Mouse (Mus musculus): ENCODE measurements at regions not wholly inside any gene's neighbourhood (a gene's known extent, or its start where the extent isn't known, plus 50 kb on each side); places are given as distances from the start of the nearest gene placed in this dataset.

GRCm38 (mm10) chr15:56100133-56100735, 1377.2 kb downstream of the Slc22a22 start:
- 85% methylated on average over 3 of the region's 3 CpGs for WGBS
- no peaks in the 10 kb centered on the region for H3K36me3 ChIP-seq (ENCODE audit: insufficient read depth, low read length)
- DNase-seq (ENCODE audit: low spot score) (no peak), ATAC-seq (no peak)
- no peak overlapping the region for H3K9ac ChIP-seq (replicated peaks; ENCODE audit: low read depth)
- H3K27me3 ChIP-seq (replicated peaks; ENCODE audit: insufficient read depth, low read length), result no peaks in the 10 kb centered on the region
- H3K9me3 ChIP-seq (ENCODE audit: low read length), result no peaks in the 10 kb centered on the region
- H3K27ac ChIP-seq (ENCODE audit: low read length), result no peak overlapping the region
- TF ChIP-seq CTCF (IDR thresholded peaks at IDR 0.05) (no peak), EP300 (IDR thresholded peaks at IDR 0.05) (no peak)
- no peak overlapping the region for H3K4me3 ChIP-seq (ENCODE audit: low read depth, low read length)
- no peak overlapping the region for H3K4me2 ChIP-seq (replicated peaks; ENCODE audit: low read depth, low read length)
- no peaks in the 10 kb centered on the region for H3K4me1 ChIP-seq (ENCODE audit: insufficient read depth, low read depth, low read length)

GRCm38 (mm10) chr15:56077838-56078567, 1399.4 kb downstream of the Slc22a22 start:
- Histone ChIP-seq H3K27me3 (replicated peaks; ENCODE audit: insufficient read depth, low read length) (no peaks in the 10 kb centered on the region), H3K36me3 (ENCODE audit: insufficient read depth, low read length) (no peaks in the 10 kb centered on the region), H3K27ac (ENCODE audit: low read length) (no peak overlapping the region), H3K4me2 (replicated peaks; ENCODE audit: low read depth, low read length) (no peak overlapping the region), H3K9me3 (ENCODE audit: low read length) (no peaks in the 10 kb centered on the region), H3K9ac (replicated peaks; ENCODE audit: low read depth) (no peak overlapping the region), H3K4me3 (ENCODE audit: low read depth, low read length) (no peak overlapping the region), H3K4me1 (ENCODE audit: insufficient read depth, low read depth, low read length) (no peaks in the 10 kb centered on the region)
- 70% methylated on average over 11 of the region's 11 CpGs for WGBS
- ATAC-seq, result no peak
- no peak for TF ChIP-seq EP300 (IDR thresholded peaks at IDR 0.05)
- TF ChIP-seq CTCF (IDR thresholded peaks at IDR 0.05), result no peak
- no peak for DNase-seq (ENCODE audit: low spot score)

- DNase-seq (ENCODE audit: low spot score) (no peak), ATAC-seq (no peak)
- no peak overlapping the region for H3K9ac ChIP-seq (replicated peaks; ENCODE audit: low read depth)
- TF ChIP-seq CTCF (IDR thresholded peaks at IDR 0.05) (no peak), EP300 (IDR thresholded peaks at IDR 0.05) (no peak)
- 48% methylated on average over 1 of the region's 1 CpGs for WGBS
- H3K9me3 ChIP-seq (ENCODE audit: low read length), result no peaks in the 10 kb centered on the region
- H3K4me1 ChIP-seq (ENCODE audit: insufficient read depth, low read depth, low read length), result no peaks in the 10 kb centered on the region
- no peak overlapping the region for H3K4me2 ChIP-seq (replicated peaks; ENCODE audit: low read depth, low read length)
- H3K36me3 ChIP-seq (ENCODE audit: insufficient read depth, low read length), result no peaks in the 10 kb centered on the region
- no peaks in the 10 kb centered on the region for H3K27me3 ChIP-seq (replicated peaks; ENCODE audit: insufficient read depth, low read length)
- no peak overlapping the region for H3K4me3 ChIP-seq (ENCODE audit: low read depth, low read length)
- H3K27ac ChIP-seq (ENCODE audit: low read length), result no peak overlapping the region
Measured at GRCm38 (mm10) chr15:56077081-56077480, 1400.3 kb downstream of the Slc22a22 start.

GRCm38 (mm10) chr15:56076680-56077079, 1400.7 kb downstream of the Slc22a22 start:
- no peak overlapping the region for H3K27ac ChIP-seq (ENCODE audit: low read length)
- no peak overlapping the region for H3K9ac ChIP-seq (replicated peaks; ENCODE audit: low read depth)
- TF ChIP-seq CTCF (IDR thresholded peaks at IDR 0.05) (no peak), EP300 (IDR thresholded peaks at IDR 0.05) (no peak)
- H3K36me3 ChIP-seq (ENCODE audit: insufficient read depth, low read length), result no peaks in the 10 kb centered on the region
- H3K27me3 ChIP-seq (replicated peaks; ENCODE audit: insufficient read depth, low read length), result no peaks in the 10 kb centered on the region
- no peak overlapping the region for H3K4me2 ChIP-seq (replicated peaks; ENCODE audit: low read depth, low read length)
- ATAC-seq, result no peak
- 78% methylated on average over 1 of the region's 1 CpGs for WGBS
- no peak overlapping the region for H3K4me3 ChIP-seq (ENCODE audit: low read depth, low read length)
- H3K4me1 ChIP-seq (ENCODE audit: insufficient read depth, low read depth, low read length), result no peaks in the 10 kb centered on the region
- H3K9me3 ChIP-seq (ENCODE audit: low read length), result no peaks in the 10 kb centered on the region
- no peak for DNase-seq (ENCODE audit: low spot score)

GRCm38 (mm10) chr15:56069511-56069910, 1407.9 kb downstream of the Slc22a22 start:
- no peaks in the 10 kb centered on the region for H3K27me3 ChIP-seq (replicated peaks; ENCODE audit: insufficient read depth, low read length)
- ATAC-seq, result no peak
- H3K4me2 ChIP-seq (replicated peaks; ENCODE audit: low read depth, low read length), result no peak overlapping the region
- DNase-seq (ENCODE audit: low spot score), result no peak
- TF ChIP-seq EP300 (IDR thresholded peaks at IDR 0.05) (no peak), CTCF (IDR thresholded peaks at IDR 0.05) (no peak)
- H3K36me3 ChIP-seq (ENCODE audit: insufficient read depth, low read length), result no peaks in the 10 kb centered on the region
- H3K9ac ChIP-seq (replicated peaks; ENCODE audit: low read depth), result no peak overlapping the region
- no peak overlapping the region for H3K27ac ChIP-seq (ENCODE audit: low read length)
- H3K4me3 ChIP-seq (ENCODE audit: low read depth, low read length), result no peak overlapping the region
- no peaks in the 10 kb centered on the region for H3K4me1 ChIP-seq (ENCODE audit: insufficient read depth, low read depth, low read length)
- 70% methylated on average over 2 of the region's 2 CpGs for WGBS
- H3K9me3 ChIP-seq (ENCODE audit: low read length), result no peaks in the 10 kb centered on the region

- no peaks in the 10 kb centered on the region for H3K4me1 ChIP-seq (ENCODE audit: insufficient read depth, low read depth, low read length)
- WGBS, result 38% methylated on average over 3 of the region's 3 CpGs
- no peak for TF ChIP-seq EP300 (IDR thresholded peaks at IDR 0.05)
- TF ChIP-seq CTCF (IDR thresholded peaks at IDR 0.05), result no peak
- no peaks in the 10 kb centered on the region for H3K27me3 ChIP-seq (replicated peaks; ENCODE audit: insufficient read depth, low read length)
- no peak overlapping the region for H3K4me2 ChIP-seq (replicated peaks; ENCODE audit: low read depth, low read length)
- H3K27ac ChIP-seq (ENCODE audit: low read length), result no peak overlapping the region
- DNase-seq (ENCODE audit: low spot score) (no peak), ATAC-seq (no peak)
- H3K9ac ChIP-seq (replicated peaks; ENCODE audit: low read depth), result no peak overlapping the region
- H3K9me3 ChIP-seq (ENCODE audit: low read length), result no peaks in the 10 kb centered on the region
- no peak overlapping the region for H3K4me3 ChIP-seq (ENCODE audit: low read depth, low read length)
- no peaks in the 10 kb centered on the region for H3K36me3 ChIP-seq (ENCODE audit: insufficient read depth, low read length)
Measured at GRCm38 (mm10) chr15:56067214-56067613, 1410.2 kb downstream of the Slc22a22 start.

Data from lung, postnatal 0 days (tissue).